Mouse (Mus musculus) T-cell, adult 2 months (primary cell): ENCODE measurements around the gene Tcta.
"Not testable (repeated sequence)": the region's sequence is repeated elsewhere in the genome, so short reads cannot be mapped to it uniquely, and the experiment has no call there.

Source experiments
- DNase-seq: peaks from one replicate; pipeline ENCODE4 v3.0.0; 2022; ENCODE audit warnings: low spot score

Gene Tcta

GRCm38 (mm10) chr9:108317572-108317971, 11.6 kb upstream of the Tcta start:
- DNase-seq = no peak

GRCm38 (mm10) chr9:108308141-108308540, 2.2 kb upstream of the Tcta start:
- no peak for DNase-seq

GRCm38 (mm10) chr9:108307021-108307807, 1.3 kb upstream of the Tcta start:
- DNase-seq = no peak

GRCm38 (mm10) chr9:108306571-108306980, 616 bp upstream of the Tcta start:
- peak; percentile 86 for DNase-seq

GRCm38 (mm10) chr9:108305170-108305569, 790 bp downstream of the Tcta start:
- no peak for DNase-seq

- no peak for DNase-seq
Observed at GRCm38 (mm10) chr9:108304716-108305115, 1.2 kb downstream of the Tcta start.

GRCm38 (mm10) chr9:108301853-108302252, 4.1 kb downstream of the Tcta start:
- DNase-seq = no peak

- no peak for DNase-seq
Observed at GRCm38 (mm10) chr9:108296453-108297355, 9.3 kb downstream of the Tcta start, which contains the start of gene Amt. Amt (plus strand) TSS chr9:108296853.

- no peak for DNase-seq
Observed at GRCm38 (mm10) chr9:108290773-108291172, 15.2 kb downstream of the Tcta start.

- DNase-seq = peak; percentile 93
Observed at GRCm38 (mm10) chr9:108290016-108290750, 15.8 kb downstream of the Tcta start, which contains the start of gene Nicn1. Nicn1 (plus strand) TSS chr9:108290429.

- DNase-seq = no peak
Observed at GRCm38 (mm10) chr9:108289347-108289746, 16.6 kb downstream of the Tcta start.

- DNase-seq = not testable (repeated sequence)
Observed at GRCm38 (mm10) chr9:108287526-108288238, 18.3 kb downstream of the Tcta start.

- peak; percentile 71 for DNase-seq
Observed at GRCm38 (mm10) chr9:108284410-108284809, 21.6 kb downstream of the Tcta start.

GRCm38 (mm10) chr9:108280071-108280828, 25.7 kb downstream of the Tcta start:
- DNase-seq = no peak

GRCm38 (mm10) chr9:108278697-108279450, 27.1 kb downstream of the Tcta start:
- DNase-seq = peak; percentile 58

- no peak for DNase-seq
Observed at GRCm38 (mm10) chr9:108275331-108275659, 30.7 kb downstream of the Tcta start.

GRCm38 (mm10) chr9:108274476-108275330, 31.3 kb downstream of the Tcta start:
- no peak for DNase-seq

GRCm38 (mm10) chr9:108273485-108273884, 32.5 kb downstream of the Tcta start:
- no peak for DNase-seq

- no peak for DNase-seq
Observed at GRCm38 (mm10) chr9:108272691-108273090, 33.3 kb downstream of the Tcta start.
